Mouse (Mus musculus) neural tube, embryonic 10.5 days (tissue): ENCODE results near the gene Cdh11.
"Not testable (repeated sequence)": the region's sequence is repeated elsewhere in the genome, so short reads cannot be mapped to it uniquely, and the experiment has no call there.

Source experiments
- DNase-seq: peaks from one replicate; pipeline ENCODE4 v3.0.0-alpha.2; 2017; ENCODE audit warnings: low spot score; ENCODE audit errors: extremely low spot score

Gene Cdh11

DNA sequence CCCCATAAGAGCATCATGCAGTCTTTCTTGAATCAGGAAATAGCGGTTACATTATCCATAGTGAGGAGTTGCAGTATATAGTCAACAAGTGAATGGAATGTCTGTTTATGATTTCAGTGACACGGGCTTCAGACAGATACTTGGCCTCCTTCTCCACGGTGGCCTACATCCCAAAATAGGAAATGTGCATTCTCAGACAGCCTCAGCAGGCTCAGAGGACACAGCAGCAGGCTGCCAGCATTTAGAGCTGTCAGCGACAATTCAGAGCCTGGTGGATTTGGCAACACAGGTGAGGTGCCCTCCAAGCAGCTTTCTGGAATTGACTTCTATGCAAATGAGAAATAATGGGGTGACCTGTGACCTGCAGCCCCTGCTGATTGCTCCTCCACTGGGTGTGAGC, 69.5 kb downstream of the Cdh11 start:
- no peak for DNase-seq

DNA sequence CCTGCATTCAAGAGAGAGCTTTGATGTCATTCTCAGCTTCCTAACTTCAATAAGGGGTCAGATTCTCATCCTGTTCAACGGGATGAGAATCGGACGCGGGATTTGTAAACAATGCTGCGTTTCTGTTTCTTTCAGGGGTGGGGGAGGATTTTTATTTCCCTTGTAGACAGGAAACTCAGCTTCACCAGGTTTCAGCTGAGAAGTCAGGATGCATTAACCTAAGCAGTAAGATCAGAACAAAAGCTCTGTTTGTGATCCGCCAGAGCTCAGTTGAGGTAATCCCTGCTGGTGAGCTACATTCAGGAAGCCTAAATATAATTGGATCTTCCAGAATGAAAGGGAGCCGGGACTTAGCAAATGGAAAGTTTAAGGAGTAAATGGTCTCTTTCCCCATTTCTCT, 78.1 kb downstream of the Cdh11 start:
- no peak for DNase-seq

GRCm38 (mm10) chr8:102705376-102705905, 80.0 kb downstream of the Cdh11 start:
- DNase-seq = no peak

GRCm38 (mm10) chr8:102700245-102700644, 85.2 kb downstream of the Cdh11 start:
- DNase-seq = no peak

DNA sequence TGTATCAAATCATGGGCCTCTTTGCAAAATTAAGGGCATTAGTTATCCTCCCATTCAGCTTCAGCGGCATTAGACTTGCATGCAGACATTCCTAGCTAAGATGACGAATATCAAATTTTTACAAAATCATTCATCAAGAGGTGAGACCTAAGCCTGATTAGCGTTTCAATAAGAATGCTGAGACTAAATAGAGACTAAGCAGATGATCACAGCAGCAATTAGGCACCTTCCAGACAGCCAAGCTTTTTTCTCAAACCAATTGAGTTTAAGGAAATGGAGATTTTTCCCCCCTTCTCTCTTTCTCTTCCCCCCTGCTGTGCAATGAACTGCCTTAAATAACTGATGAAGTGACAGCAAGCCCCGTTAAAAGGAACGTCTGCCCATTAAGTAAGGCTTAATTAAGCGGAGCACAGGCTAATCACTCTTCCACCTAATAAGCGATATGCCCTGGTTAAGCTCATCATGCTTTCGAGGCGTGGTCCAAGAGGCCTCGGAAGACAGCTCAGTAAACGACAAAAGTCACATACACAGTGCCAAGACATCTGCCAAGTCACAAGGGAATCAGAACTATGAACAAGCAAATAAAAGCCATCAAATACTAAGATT, 87.1 kb downstream of the Cdh11 start:
- no peak for DNase-seq

DNA sequence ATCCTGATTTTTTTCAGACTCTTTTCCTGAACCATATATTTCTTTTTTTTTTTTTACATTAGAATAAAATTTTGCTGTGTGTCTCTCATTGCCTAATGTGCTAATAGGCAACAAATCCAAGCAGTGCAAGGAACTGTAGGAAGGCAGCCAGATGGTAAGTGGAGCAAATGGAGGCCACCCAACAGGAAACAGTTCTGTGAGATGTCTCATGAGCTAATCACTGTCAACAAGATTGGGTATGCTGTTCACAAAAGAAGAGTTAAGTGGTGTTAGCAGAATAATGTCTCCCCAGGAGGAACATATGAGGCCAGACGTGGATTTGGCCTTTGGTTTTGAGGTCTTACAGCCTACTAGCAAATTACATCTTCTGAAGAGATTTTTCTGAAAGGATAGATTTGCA, 92.0 kb downstream of the Cdh11 start:
- no peak for DNase-seq

GRCm38 (mm10) chr8:102685491-102685890, 100.0 kb downstream of the Cdh11 start:
- DNase-seq = not testable (repeated sequence)

- no peak for DNase-seq
Observed at GRCm38 (mm10) chr8:102685023-102685422, 100.4 kb downstream of the Cdh11 start.

- no peak for DNase-seq
Observed at GRCm38 (mm10) chr8:102677148-102677547, 108.3 kb downstream of the Cdh11 start.

DNA sequence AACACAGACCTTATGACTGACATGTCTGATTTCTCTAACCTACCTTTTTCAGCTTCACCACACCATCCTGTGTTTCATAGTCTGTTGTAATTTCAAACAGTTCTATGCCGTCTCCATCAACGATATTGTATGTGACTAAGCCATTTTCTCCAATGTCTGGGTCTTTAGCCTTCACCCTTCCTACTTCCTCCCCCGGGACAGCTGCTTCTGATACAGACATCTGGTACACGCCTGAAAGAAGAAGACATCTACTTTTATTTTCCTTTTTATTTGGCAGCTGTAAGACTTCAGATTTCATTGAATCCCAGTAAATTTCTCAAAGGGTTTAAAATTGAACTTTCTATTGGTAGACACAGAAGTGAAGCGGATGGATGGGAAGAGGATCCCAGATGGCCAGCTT, 120.9 kb downstream of the Cdh11 start:
- not testable (repeated sequence) for DNase-seq

GRCm38 (mm10) chr8:102656529-102656928, 128.9 kb downstream of the Cdh11 start:
- DNase-seq = no peak

DNA sequence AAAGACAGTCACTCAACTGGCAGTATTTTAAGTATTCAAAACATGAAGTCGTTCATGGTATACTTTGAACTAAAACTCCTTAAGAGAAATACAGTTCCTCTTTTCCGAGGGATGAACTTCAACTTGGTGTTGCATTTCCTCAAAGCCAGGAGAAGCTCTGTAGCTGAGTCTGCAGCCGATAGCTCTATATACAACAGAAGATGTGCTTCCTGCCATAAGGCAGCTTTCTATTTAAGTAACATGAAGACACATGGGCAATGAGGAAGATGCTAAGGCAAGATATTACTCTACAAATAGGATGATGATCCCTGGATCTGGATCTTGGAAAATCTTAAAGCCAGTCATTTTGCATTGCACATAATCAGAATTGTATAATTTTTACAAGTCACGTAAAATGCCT, 133.5 kb downstream of the Cdh11 start:
- DNase-seq = no peak

GRCm38 (mm10) chr8:102627151-102627550, 158.3 kb downstream of the Cdh11 start:
- DNase-seq = no peak

DNA sequence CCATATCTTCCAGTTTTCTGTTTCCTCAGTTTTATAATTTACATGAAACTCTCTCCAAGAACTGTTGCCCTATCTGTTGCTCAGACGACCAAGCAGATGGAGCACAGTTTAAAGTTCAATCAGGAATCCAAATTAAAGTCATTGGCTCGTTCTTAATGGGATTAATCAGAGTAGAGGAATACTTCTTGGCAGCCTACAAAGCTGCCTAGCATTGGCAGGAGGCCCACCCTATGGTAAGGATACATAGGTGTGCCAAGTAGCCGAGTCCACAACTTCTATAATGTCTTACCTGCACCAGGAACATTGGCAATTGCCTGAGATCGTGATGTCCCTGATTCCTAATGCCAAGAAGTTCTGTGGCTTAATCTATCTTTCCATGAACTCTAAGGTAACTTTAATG, 173.3 kb downstream of the Cdh11 start:
- DNase-seq = no peak

GRCm38 (mm10) chr8:102601327-102601726, 184.1 kb downstream of the Cdh11 start:
- DNase-seq = no peak

DNA sequence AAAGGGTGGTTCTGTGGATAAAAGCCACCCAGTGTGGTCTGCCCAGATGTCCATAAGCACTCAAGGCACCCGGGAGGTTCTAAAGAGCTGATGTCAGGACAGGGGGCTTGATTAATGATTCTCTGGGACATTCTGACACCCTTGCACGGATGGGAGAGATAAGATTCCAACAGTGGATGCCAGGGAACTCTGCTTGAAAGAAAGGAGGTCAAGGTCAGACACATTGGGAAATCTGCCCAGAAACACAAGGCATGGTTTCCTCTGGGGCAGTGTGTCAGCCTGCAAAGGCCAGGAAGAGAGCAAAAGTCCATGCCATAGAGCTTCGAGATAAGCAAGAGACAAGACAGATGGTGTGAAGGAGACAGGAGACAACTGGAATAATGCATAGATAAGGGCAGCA, 188.9 kb downstream of the Cdh11 start:
- DNase-seq = peak; percentile 33

GRCm38 (mm10) chr8:102593899-102594298, 191.5 kb downstream of the Cdh11 start:
- no peak for DNase-seq
